Mouse (Mus musculus) embryonic fibroblast, embryonic 13.5 days (primary cell): ENCODE results near the gene Amn.

Source experiments
- CTCF ChIP-seq: IDR thresholded peaks from 2 replicates; pipeline ENCODE4 v1.5.1; 2011; ENCODE audit warnings: mild to moderate bottlenecking, control low read depth, low read length, moderate library complexity, borderline replicate concordance; ENCODE audit not compliant: insufficient read depth
- POLR2A ChIP-seq: IDR thresholded peaks from 2 replicates; pipeline ENCODE4 v1.6.1; 2011; ENCODE audit warnings: low read depth, mild to moderate bottlenecking, control low read depth, low read length, moderate library complexity

GRCm38 (mm10) chr12:111314273-111314672, 43.4 kb downstream of the Amn start:
- TF ChIP-seq CTCF (no peak), POLR2A (no peak)
